Mouse (Mus musculus): ENCODE results near the gene Tgfb3.

- TF ChIP-seq EP300 (IDR thresholded peaks at IDR 0.05; ENCODE audit: low read depth) (no peak), CTCF (IDR thresholded peaks at IDR 0.05; ENCODE audit: low read depth) (no peak)
Observed at GRCm38 (mm10) chr12:86091601-86092132, 12.8 kb upstream of the Tgfb3 start.
